Mouse (Mus musculus) forebrain, embryonic 16.5 days (tissue): Measurements from ENCODE around the gene Pigm. TPM values are rescaled to one million over a fixed set of nuclear protein-coding genes. Genes with fewer than 3 reads are reported as not detected.

Experiments
- ATAC-seq: fragments of 200-750 bp; cut with Nextera tagmentation; 2 replicates; pipeline ENCODE4 v1.8.0; 2017; ENCODE audit warnings: mild to moderate bottlenecking, moderate library complexity
- H3K27ac ChIP-seq: fragments of 300-500 bp; sonication (generic); 2 replicates; pipeline ENCODE4 v1.5.1; 2014; ENCODE audit warnings: low read length, control low read depth
- H3K27me3 ChIP-seq: fragments of 300-500 bp; sonication (generic); replicated peaks from 2 replicates; pipeline ENCODE4 v1.6.1; 2014; ENCODE audit warnings: low read length; ENCODE audit not compliant: control insufficient read depth, insufficient read depth
- H3K36me3 ChIP-seq: fragments of 300-500 bp; sonication (generic); 2 replicates; pipeline ENCODE4 v1.6.1; 2014; ENCODE audit not compliant: control insufficient read depth, insufficient read depth
- H3K4me1 ChIP-seq: fragments of 300-500 bp; sonication (generic); replicated peaks from 2 replicates; pipeline ENCODE4 v1.6.1; 2014; ENCODE audit warnings: low read length; ENCODE audit not compliant: control insufficient read depth, insufficient read depth
- H3K4me2 ChIP-seq: fragments of 300-500 bp; sonication (generic); 2 replicates; pipeline ENCODE4 v1.6.1; 2014; ENCODE audit warnings: mild to moderate bottlenecking, low read length, control low read depth
- H3K4me3 ChIP-seq: fragments of 300-500 bp; sonication (generic); replicated peaks from 2 replicates; pipeline ENCODE4 v1.5.1; 2014; ENCODE audit warnings: mild to moderate bottlenecking, low read length, control low read depth
- H3K9ac ChIP-seq: fragments of 300-500 bp; sonication (generic); replicated peaks from 2 replicates; pipeline ENCODE4 v1.6.1; 2014; ENCODE audit warnings: low read depth, low read length, control low read depth
- H3K9me3 ChIP-seq: fragments of 300-500 bp; sonication (generic); 2 replicates; pipeline ENCODE4 v1.6.1; 2016; ENCODE audit warnings: low read length; ENCODE audit not compliant: control insufficient read depth
- WGBS: fragments of 180-500 bp; shearing (Covaris S2); extraction: QIAGEN DNeasy Blood & Tissue Kit; methylation state at CpG from one replicate; pipeline ENCODE4 v1.1.7; 2014; 5-methylcytosine and 5-hydroxymethylcytosine counted together
- polyA plus RNA-seq: library from polyadenylated mRNA; unstranded; fragments of >200 nt; fragmentation: Nextera tagmentation; extraction: Ambion mirVana; gene quantifications from 2 replicates; pipeline ENCODE4 v1.2.1, GENCODE M21; 2015

Gene Pigm
- polyA plus RNA-seq, 1 experiment from 2014 or later = 4.7 TPM

- no peak overlapping the region for H3K4me3 ChIP-seq
- 90% methylated on average over 12 of the region's 12 CpGs for WGBS
- H3K36me3 ChIP-seq = no peaks in the 10 kb centered on the region
- H3K27me3 ChIP-seq = no peaks in the 10 kb centered on the region
- H3K4me2 ChIP-seq = no peak overlapping the region
- ATAC-seq = no peak
- H3K27ac ChIP-seq = no peak overlapping the region
- H3K9ac ChIP-seq = no peak overlapping the region
- peaks cover 13% of the 10 kb centered on the region for H3K4me1 ChIP-seq
- no peaks in the 10 kb centered on the region for H3K9me3 ChIP-seq
These were observed 29.0 kb upstream of the Pigm start for GRCm38 (mm10) chr1:172347382-172347781.

DNA sequence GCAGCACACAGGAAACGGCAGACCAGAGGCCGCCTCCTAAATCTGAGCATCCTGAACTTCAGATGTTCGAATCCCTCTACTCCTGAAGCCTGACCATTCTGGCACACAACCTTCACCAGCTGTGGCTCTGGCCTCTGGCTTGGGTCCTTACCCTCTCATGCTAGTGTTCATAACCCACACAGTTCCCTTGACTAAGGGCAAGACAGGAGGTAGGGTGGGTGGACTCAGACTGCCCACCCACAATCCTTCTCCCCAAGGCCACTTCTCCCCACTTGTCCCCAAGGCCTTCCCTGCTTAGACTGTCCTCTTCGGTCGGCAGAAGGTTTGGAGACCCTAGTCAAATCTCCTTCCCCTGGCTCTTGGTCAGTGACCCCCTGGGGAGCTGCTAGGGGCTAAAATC lies 26.8 kb upstream of the Pigm start:
- H3K4me2 ChIP-seq = no peak overlapping the region
- H3K4me1 ChIP-seq = peaks cover 13% of the 10 kb centered on the region
- H3K27me3 ChIP-seq = no peaks in the 10 kb centered on the region
- 17% methylated on average over 5 of the region's 5 CpGs for WGBS
- H3K9ac ChIP-seq = peak overlapping the region; percentile 28
- no peak overlapping the region for H3K4me3 ChIP-seq
- H3K9me3 ChIP-seq = no peaks in the 10 kb centered on the region
- H3K36me3 ChIP-seq = no peaks in the 10 kb centered on the region
- peak; percentile 21 for ATAC-seq
- H3K27ac ChIP-seq = peak overlapping the region; percentile 76

- H3K36me3 ChIP-seq = no peaks in the 10 kb centered on the region
- 2% methylated on average over 19 of the region's 19 CpGs for WGBS
These were observed 26.2 kb upstream of the Pigm start for GRCm38 (mm10) chr1:172349916-172350812.

DNA sequence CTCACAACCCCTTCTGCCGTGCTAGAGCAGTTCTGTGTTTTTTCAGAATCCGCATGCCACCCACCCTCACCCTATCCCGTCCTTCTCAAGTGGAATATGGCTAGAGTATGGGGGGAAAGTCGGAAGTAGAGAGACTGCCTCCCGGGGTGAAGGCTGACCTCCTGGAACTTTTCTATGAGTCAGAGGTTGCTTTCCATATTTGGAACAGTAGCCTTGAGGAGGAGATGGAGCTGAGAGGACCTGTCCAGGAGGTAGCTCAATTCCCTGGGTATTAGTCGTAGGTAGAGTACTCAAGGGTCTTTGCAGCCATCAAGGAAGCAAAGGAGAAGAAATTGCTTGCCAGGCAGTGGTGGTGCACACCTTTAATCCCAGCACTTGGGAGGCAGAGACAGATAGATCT lies 24.3 kb upstream of the Pigm start:
- no peak overlapping the region for H3K4me2 ChIP-seq
- H3K4me3 ChIP-seq = no peak overlapping the region
- no peaks in the 10 kb centered on the region for H3K27me3 ChIP-seq
- ATAC-seq = no peak
- 79% methylated on average over 6 of the region's 6 CpGs for WGBS
- no peak overlapping the region for H3K27ac ChIP-seq
- peaks cover 21% of the 10 kb centered on the region for H3K4me1 ChIP-seq
- H3K36me3 ChIP-seq = no peaks in the 10 kb centered on the region
- H3K9ac ChIP-seq = no peak overlapping the region
- no peaks in the 10 kb centered on the region for H3K9me3 ChIP-seq

More at GRCm38 (mm10) chr1:172349916-172350812, 26.2 kb upstream of the Pigm start:
- H3K9ac ChIP-seq = peak overlapping the region; percentile 28
- H3K4me3 ChIP-seq = no peak overlapping the region
- H3K4me1 ChIP-seq = peaks cover 18% of the 10 kb centered on the region
- peak; percentile 96 for ATAC-seq
- peak overlapping the region; percentile 28; the same call in 1 of the 2 replicates for H3K4me2 ChIP-seq
- peak overlapping the region; percentile 76 for H3K27ac ChIP-seq
- H3K27me3 ChIP-seq = no peaks in the 10 kb centered on the region
- H3K9me3 ChIP-seq = no peaks in the 10 kb centered on the region

GRCm38 (mm10) chr1:172352453-172352852 lies 23.9 kb upstream of the Pigm start:
- Histone ChIP-seq H3K9me3 (no peaks in the 10 kb centered on the region), H3K27ac (no peak overlapping the region), H3K4me2 (no peak overlapping the region), H3K4me1 (peaks cover 24% of the 10 kb centered on the region), H3K36me3 (no peaks in the 10 kb centered on the region), H3K9ac (no peak overlapping the region), H3K4me3 (no peak overlapping the region), H3K27me3 (no peaks in the 10 kb centered on the region)
- WGBS = 87% methylated on average over 3 of the region's 3 CpGs
- no peak for ATAC-seq

DNA sequence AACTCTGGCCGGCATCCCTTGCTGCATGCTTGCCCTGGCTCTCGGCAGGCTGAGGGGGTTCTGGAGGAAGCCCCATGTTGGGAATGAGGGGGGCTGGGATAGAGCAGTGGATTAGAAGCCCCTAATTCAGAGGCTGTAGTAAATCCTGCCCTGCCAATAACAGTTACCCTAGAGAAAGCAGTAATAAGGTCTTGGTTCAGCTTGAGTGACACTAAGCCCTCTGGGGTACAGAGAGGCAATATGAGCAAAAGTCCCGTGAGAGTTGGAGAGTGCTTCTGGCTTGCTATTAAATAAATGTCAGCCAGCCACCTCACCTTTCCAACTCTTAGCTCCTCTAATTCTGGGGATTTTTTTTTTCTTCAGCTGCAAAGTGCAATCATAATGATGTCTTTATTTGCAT lies 21.0 kb upstream of the Pigm start:
- Histone ChIP-seq H3K4me1 (peaks cover 15% of the 10 kb centered on the region), H3K4me2 (no peak overlapping the region), H3K4me3 (no peak overlapping the region), H3K27ac (peak overlapping the region; percentile 22; the same call in 1 of the 2 replicates), H3K27me3 (no peaks in the 10 kb centered on the region), H3K36me3 (no peaks in the 10 kb centered on the region), H3K9me3 (no peaks in the 10 kb centered on the region), H3K9ac (no peak overlapping the region)
- 16% methylated on average over 3 of the region's 3 CpGs for WGBS
- peak; percentile 30; the same call in 1 of the 2 replicates for ATAC-seq

GRCm38 (mm10) chr1:172357550-172357949 lies 18.8 kb upstream of the Pigm start:
- Histone ChIP-seq H3K9me3 (no peaks in the 10 kb centered on the region), H3K4me3 (no peak overlapping the region), H3K4me2 (no peak overlapping the region), H3K9ac (no peak overlapping the region), H3K36me3 (no peaks in the 10 kb centered on the region), H3K4me1 (peaks cover 12% of the 10 kb centered on the region), H3K27ac (no peak overlapping the region), H3K27me3 (no peaks in the 10 kb centered on the region)
- WGBS = 0% methylated on average over 1 of the region's 1 CpGs
- ATAC-seq = peak; percentile 60

GRCm38 (mm10) chr1:172358341-172358740 lies 18.0 kb upstream of the Pigm start:
- ATAC-seq = no peak
- no peaks in the 10 kb centered on the region for H3K36me3 ChIP-seq

GRCm38 (mm10) chr1:172364684-172365083 lies 11.7 kb upstream of the Pigm start:
- no peak overlapping the region for H3K27ac ChIP-seq
- H3K27me3 ChIP-seq = no peaks in the 10 kb centered on the region
- H3K4me1 ChIP-seq = 0 out of 2 replicates have a peak, but pooled peaks cover 8% of the 10 kb centered on the region
- H3K9me3 ChIP-seq = no peaks in the 10 kb centered on the region
- H3K36me3 ChIP-seq = no peaks in the 10 kb centered on the region
- no peak overlapping the region for H3K9ac ChIP-seq
- ATAC-seq = peak; percentile 58
- WGBS = 11% methylated on average over 6 of the region's 6 CpGs
- no peak overlapping the region for H3K4me2 ChIP-seq
- H3K4me3 ChIP-seq = no peak overlapping the region

More at GRCm38 (mm10) chr1:172358341-172358740, 18.0 kb upstream of the Pigm start:
- H3K9me3 ChIP-seq = no peaks in the 10 kb centered on the region
- no peak overlapping the region for H3K4me3 ChIP-seq
- peaks cover 12% of the 10 kb centered on the region for H3K4me1 ChIP-seq
- no peaks in the 10 kb centered on the region for H3K27me3 ChIP-seq
- no peak overlapping the region for H3K9ac ChIP-seq
- no peak overlapping the region for H3K4me2 ChIP-seq
- WGBS = 76% methylated on average over 10 of the region's 10 CpGs
- no peak overlapping the region for H3K27ac ChIP-seq
